ENCODE assay signal across 9 mouse cellular contexts in the genomic region with DNA sequence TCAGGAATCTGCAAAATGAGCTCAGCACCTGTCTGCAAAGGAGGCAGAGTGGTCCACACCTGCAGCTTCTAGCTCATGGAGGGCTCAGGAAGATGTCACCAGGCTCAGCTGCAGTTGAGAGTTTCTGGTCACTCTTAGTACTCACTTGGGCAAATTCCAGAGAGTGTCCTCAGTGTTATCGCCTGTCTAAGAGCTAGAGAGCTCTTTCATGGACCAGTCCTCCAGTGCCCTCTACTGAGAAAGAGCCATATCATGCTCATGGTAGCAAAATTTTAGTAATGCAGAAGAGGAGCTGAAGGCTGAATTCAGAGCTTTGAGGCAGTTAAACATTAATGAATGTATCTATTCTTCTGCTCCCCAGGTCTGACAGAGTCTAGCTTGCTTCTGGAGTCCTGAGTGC. TPM values are rescaled to one million over a fixed set of nuclear protein-coding genes. Genes with fewer than 3 reads are reported as not detected.
DNase-seq lines count a peak whose midpoint lies in the region; ATAC-seq and TF ChIP-seq lines count a peak whose summit lies in the region.
"Had no signal": no experiment of that assay in that cellular context is flagged by ENCODE, and none has a peak within 500 bp of the region (broad histone marks: within the 10 kb centered on the region; RNA-seq: fewer than 3 reads in every experiment).

No protein-coding gene starts in this region.

- WGBS in embryonic facial prominence, embryonic 11.5 days: 23% methylated on average over 1 of the region's 1 CpGs
- WGBS in embryonic facial prominence, embryonic 10.5 days: 31% methylated on average over 1 of the region's 1 CpGs
- WGBS in lung, postnatal 0 days: 13% methylated on average over 1 of the region's 1 CpGs

- H3K9ac ChIP-seq in embryonic facial prominence, embryonic 11.5 days (replicated peaks; ENCODE audit: low read length): no peak overlapping the region
- no peak overlapping the region for H3K9ac ChIP-seq in lung, postnatal 0 days (replicated peaks; ENCODE audit: low read depth)

- H3K27me3 ChIP-seq in embryonic facial prominence, embryonic 11.5 days (ENCODE audit: control insufficient read depth, insufficient read depth, low read length): no peaks in the 10 kb centered on the region
- H3K27me3 ChIP-seq in embryonic facial prominence, embryonic 10.5 days (replicated peaks; ENCODE audit: low read depth, poor library complexity, severe bottlenecking): no peaks in the 10 kb centered on the region
- no peaks in the 10 kb centered on the region for H3K27me3 ChIP-seq in lung, postnatal 0 days (replicated peaks; ENCODE audit: insufficient read depth, low read length)

- intact Hi-C loops in gastrocnemius, postnatal 14 days (cut with DNase I; ENCODE audit: low total_unique reads): loop anchor here (5.0 to 10.0 kb wide), 2 partner anchors 56 to 89 kb away; a partner anchor contains a TSS

- peak; percentile 15 for DNase-seq in embryonic facial prominence, embryonic 11.5 days (ENCODE audit: low spot score)
- no peak for DNase-seq in embryonic facial prominence, embryonic 10.5 days (ENCODE audit: low spot score)
- peak; percentile 27 for DNase-seq in layer of hippocampus, adult 11-12 months (ENCODE audit: low spot score)
- no peak for DNase-seq in layer of hippocampus, adult 9-11 months
- DNase-seq in adipocyte (ENCODE audit: low spot score): peak; percentile 79
- DNase-seq in lung, postnatal 0 days (ENCODE audit: low spot score): peak; percentile 63
- DNase-seq in thymus, adult 18-20 months: no peak
- DNase-seq in gastrocnemius, postnatal 14 days: no peak
- DNase-seq: cerebellum, adult 8-10 months had no signal

- H3K4me1 ChIP-seq in embryonic facial prominence, embryonic 11.5 days (ENCODE audit: control insufficient read depth, insufficient read depth, low read length): no peaks in the 10 kb centered on the region
- H3K4me1 ChIP-seq in embryonic facial prominence, embryonic 10.5 days: peaks cover 3% of the 10 kb centered on the region; the same call in 1 of the 2 replicates
- H3K4me1 ChIP-seq in lung, postnatal 0 days (ENCODE audit: insufficient read depth, low read depth, low read length): no peaks in the 10 kb centered on the region

- no peaks in the 10 kb centered on the region for H3K9me3 ChIP-seq in embryonic facial prominence, embryonic 11.5 days (replicated peaks; ENCODE audit: control insufficient read depth, low read length)
- no peaks in the 10 kb centered on the region for H3K9me3 ChIP-seq in embryonic facial prominence, embryonic 10.5 days
- no peaks in the 10 kb centered on the region for H3K9me3 ChIP-seq in lung, postnatal 0 days (ENCODE audit: low read length)

- H3K36me3 ChIP-seq in embryonic facial prominence, embryonic 11.5 days (replicated peaks; ENCODE audit: control insufficient read depth, insufficient read depth, low read depth, low read length): no peaks in the 10 kb centered on the region
- peaks cover under 1% of the 10 kb centered on the region; the same call in 1 of the 2 replicates for H3K36me3 ChIP-seq in embryonic facial prominence, embryonic 10.5 days (replicated peaks)
- H3K36me3 ChIP-seq in lung, postnatal 0 days (ENCODE audit: insufficient read depth, low read length): no peaks in the 10 kb centered on the region

- no peak overlapping the region for H3K4me3 ChIP-seq in embryonic facial prominence, embryonic 11.5 days (ENCODE audit: low read depth, low read length)
- H3K4me3 ChIP-seq in embryonic facial prominence, embryonic 10.5 days: no peak overlapping the region
- no peak overlapping the region for H3K4me3 ChIP-seq in lung, postnatal 0 days (ENCODE audit: low read depth, low read length)

- TF ChIP-seq EP300 in lung, postnatal 0 days (IDR thresholded peaks at IDR 0.05): no peak

- no peak overlapping the region for H3K4me2 ChIP-seq in embryonic facial prominence, embryonic 11.5 days (ENCODE audit: low read depth, low read length)
- H3K4me2 ChIP-seq in lung, postnatal 0 days (replicated peaks; ENCODE audit: low read depth, low read length): no peak overlapping the region

- TF ChIP-seq CTCF in lung, postnatal 0 days (IDR thresholded peaks at IDR 0.05): peak; percentile 68

- no peak for ATAC-seq in embryonic facial prominence, embryonic 11.5 days (replicated peaks; ENCODE audit: insufficient number of reproducible peaks, low FRiP score, low TSS enrichment, low read depth)
- no peak for ATAC-seq in lung, postnatal 0 days

- no peak overlapping the region for H3K27ac ChIP-seq in embryonic facial prominence, embryonic 11.5 days (replicated peaks; ENCODE audit: low read depth, low read length)
- H3K27ac ChIP-seq in embryonic facial prominence, embryonic 10.5 days (replicated peaks): no peak overlapping the region
- H3K27ac ChIP-seq in lung, postnatal 0 days (ENCODE audit: low read length): no peak overlapping the region

RNA-seq across cellular contexts. Expression of a gene that starts 43.7 kb away (rescaled TPM):
- polyA plus RNA-seq in embryonic facial prominence, embryonic 11.5 days (2014; fragmentation: Nextera tagmentation; extraction: Ambion mirVana): 11.7 and 12.0 TPM in 2 replicates
- polyA plus RNA-seq in embryonic facial prominence, embryonic 10.5 days (2016; fragmentation: Nextera tagmentation; extraction: Ambion mirVana): 12.8 and 13.3 TPM in 2 replicates
- 5.4 and 6.8 TPM in 2 replicates for polyA plus RNA-seq in lung, postnatal 0 days (2015; fragmentation: Nextera tagmentation; extraction: Ambion mirVana)
- 10 to 100 TPM; 17.9 to 18.4 TPM for total RNA-seq in gastrocnemius, postnatal 14 days (2021)

Comparison
In these comparisons a context has a peak if more than half of its experiments do, and no peak if none do; other contexts are left out.
1. DNase-seq: peak in embryonic facial prominence, embryonic 11.5 days (single experiment), layer of hippocampus, adult 11-12 months (single experiment), adipocyte (single experiment) and lung, postnatal 0 days (single experiment); none in embryonic facial prominence, embryonic 10.5 days (single experiment), layer of hippocampus, adult 9-11 months (single experiment), thymus, adult 18-20 months (0 of 2) and gastrocnemius, postnatal 14 days (single experiment).